Mouse (Mus musculus) hindbrain, embryonic 14.5 days (tissue): ENCODE measurements around the gene Tbx15. TPM values are rescaled to one million over a fixed set of nuclear protein-coding genes. Genes with fewer than 3 reads are reported as not detected.

Source experiments
- ATAC-seq: fragments of 200-750 bp; cut with Nextera tagmentation; 2 replicates; pipeline ENCODE4 v1.8.0; 2017; ENCODE audit warnings: moderate number of reproducible peaks, mild to moderate bottlenecking, moderate TSS enrichment, moderate library complexity; ENCODE audit not compliant: low FRiP score
- DNase-seq: peaks from one replicate; pipeline ENCODE4 v3.0.0-alpha.2; 2015; ENCODE audit warnings: low spot score
- H3K27ac ChIP-seq: fragments of 300-500 bp; sonication (generic); 2 replicates; pipeline ENCODE4 v1.5.1; 2014; ENCODE audit warnings: mild to moderate bottlenecking, moderate library complexity
- H3K27me3 ChIP-seq: fragments of 300-500 bp; sonication (generic); 2 replicates; pipeline ENCODE4 v1.6.1; 2014; ENCODE audit warnings: mild to moderate bottlenecking, low read length, mixed read lengths; ENCODE audit not compliant: control insufficient read depth, insufficient read depth
- H3K36me3 ChIP-seq: fragments of 300-500 bp; sonication (generic); replicated peaks from 2 replicates; pipeline ENCODE4 v1.6.1; 2014; ENCODE audit not compliant: control insufficient read depth, insufficient read depth
- H3K4me1 ChIP-seq: fragments of 300-500 bp; sonication (generic); replicated peaks from 2 replicates; pipeline ENCODE4 v1.6.1; 2014; ENCODE audit warnings: antibody characterized with exemption, low read length, mixed read lengths; ENCODE audit not compliant: control insufficient read depth, insufficient read depth
- H3K4me2 ChIP-seq: fragments of 300-500 bp; sonication (generic); replicated peaks from 2 replicates; pipeline ENCODE4 v1.6.1; 2014; ENCODE audit warnings: mild to moderate bottlenecking, moderate library complexity
- H3K4me3 ChIP-seq: fragments of 300-500 bp; sonication (generic); replicated peaks from 2 replicates; pipeline ENCODE4 v1.5.1; 2014; ENCODE audit warnings: mild to moderate bottlenecking, low read length
- H3K9ac ChIP-seq: fragments of 300-500 bp; sonication (generic); 2 replicates; pipeline ENCODE4 v1.6.1; 2014
- H3K9me3 ChIP-seq: fragments of 300-500 bp; sonication (generic); 2 replicates; pipeline ENCODE4 v1.6.1; 2016; ENCODE audit warnings: low read length; ENCODE audit not compliant: control insufficient read depth
- whole genome bisulfite sequencing: fragments of 180-500 bp; shearing (Covaris S2); extraction: QIAGEN DNeasy Blood & Tissue Kit; methylation state at CpG from one replicate; pipeline ENCODE4 v1.1.7; 2014; 5-methylcytosine and 5-hydroxymethylcytosine counted together
- polyA plus RNA-seq: library from polyadenylated mRNA; unstranded; fragments of >200 nt; fragmentation: Nextera tagmentation; extraction: Ambion mirVana; gene quantifications from 2 replicates; pipeline ENCODE4 v1.2.1, GENCODE M21; 2014

Gene Tbx15
- polyA plus RNA-seq, 1 experiment from 2014 or later = 0.32 TPM

GRCm38 (mm10) chr3:99253497-99254451, 13.6 kb downstream of the Tbx15 start:
- ATAC-seq = peak; percentile 68
- peak; percentile 50 for DNase-seq
- H3K9me3 ChIP-seq = no peaks in the 10 kb centered on the region
- no peaks in the 10 kb centered on the region for H3K4me1 ChIP-seq
- peak overlapping the region; percentile 46 for H3K4me2 ChIP-seq
- no peaks in the 10 kb centered on the region for H3K36me3 ChIP-seq
- 0 out of 2 replicates have a peak overlapping the region, but pooled peaks have one; percentile 24 for H3K9ac ChIP-seq
- under 1% methylated on average over 73 of the region's 73 CpGs for WGBS
- H3K27ac ChIP-seq = no peak overlapping the region
- H3K4me3 ChIP-seq = peak overlapping the region; percentile 23
- peaks cover 96% of the 10 kb centered on the region for H3K27me3 ChIP-seq

DNA sequence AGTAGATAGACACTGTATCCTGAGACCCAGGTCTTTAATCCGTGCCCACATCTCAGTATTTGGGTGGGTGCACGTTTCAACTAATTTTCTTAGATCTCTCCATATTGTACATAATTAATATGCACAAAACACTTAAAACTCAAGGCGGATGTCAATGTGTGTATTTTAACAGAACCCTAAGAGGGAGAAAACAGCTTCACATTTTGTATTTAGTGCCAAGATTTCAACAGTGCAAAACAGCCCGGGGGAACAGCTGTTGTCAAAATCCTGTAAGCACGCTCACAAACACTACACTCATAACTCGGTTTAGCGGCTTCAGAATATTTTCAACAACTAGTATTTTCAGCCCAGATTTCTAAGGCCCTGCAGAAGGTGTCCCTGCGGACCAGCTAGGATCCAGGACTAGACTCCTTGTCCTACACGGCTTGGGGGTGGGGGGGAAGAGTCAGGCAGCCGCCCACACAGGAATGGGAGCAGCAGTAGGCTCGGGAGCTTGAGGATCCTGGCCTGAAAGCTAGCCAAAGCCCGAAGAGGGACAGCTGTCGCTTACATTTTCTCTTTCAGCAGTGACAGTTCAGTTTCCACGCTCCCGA, 14.5 kb downstream of the Tbx15 start:
- 2% methylated on average over 15 of the region's 15 CpGs for WGBS
- peak overlapping the region; percentile 23 for H3K4me3 ChIP-seq

DNA sequence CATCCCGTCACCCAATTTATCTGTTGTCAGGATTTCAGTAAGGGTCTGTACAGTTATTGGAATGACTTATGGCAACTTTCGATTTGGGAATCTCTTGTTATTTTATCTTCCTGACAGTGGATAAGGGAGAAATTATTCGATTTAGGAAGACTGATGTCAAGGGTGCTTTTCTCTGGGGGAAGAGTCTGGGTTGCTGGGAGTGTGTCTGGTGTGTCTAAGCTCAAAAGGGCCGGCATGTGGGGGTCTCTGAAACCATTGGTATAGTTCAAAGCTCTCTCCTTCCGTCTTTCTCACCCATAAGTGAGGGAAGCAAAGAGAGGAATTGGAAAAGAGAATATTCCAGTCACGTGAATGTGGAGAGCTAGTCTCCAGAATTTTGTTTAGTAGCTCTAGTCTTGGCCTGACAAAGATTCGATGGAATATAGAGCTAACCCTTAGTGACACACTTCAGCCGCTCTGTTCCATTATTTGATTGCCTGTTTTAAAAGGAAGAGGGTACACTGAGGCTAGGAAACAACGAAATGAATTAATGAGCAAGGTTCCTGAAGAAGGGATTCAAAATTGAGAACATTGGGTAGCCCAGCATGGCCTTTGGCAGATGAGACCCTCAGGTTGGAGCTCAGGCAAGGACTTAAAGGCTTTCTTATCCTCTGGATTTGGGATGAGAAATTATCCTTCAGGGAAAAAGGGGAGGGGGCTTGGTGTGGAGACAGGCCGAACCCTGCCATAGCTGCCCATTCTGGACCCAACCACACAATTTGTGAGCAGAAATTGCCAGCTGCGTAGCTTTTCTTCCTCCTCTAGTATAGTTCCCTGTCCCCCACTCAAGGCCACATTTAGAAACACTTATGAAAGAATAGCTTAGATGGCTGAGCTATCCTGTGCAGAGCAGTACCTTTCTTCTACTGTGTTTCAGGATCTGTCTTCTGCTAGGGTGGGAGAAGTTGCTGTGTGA, 15.5 kb downstream of the Tbx15 start:
- Histone ChIP-seq H3K4me3 (no peak overlapping the region), H3K27ac (no peak overlapping the region), H3K27me3 (peaks cover 95% of the 10 kb centered on the region), H3K9me3 (no peaks in the 10 kb centered on the region), H3K4me1 (no peaks in the 10 kb centered on the region), H3K36me3 (no peaks in the 10 kb centered on the region), H3K4me2 (no peak overlapping the region), H3K9ac (no peak overlapping the region)
- ATAC-seq = no peak
- DNase-seq = peak; percentile 23
- WGBS = 7% methylated on average over 11 of the region's 11 CpGs

More for the DNA sequence above, 14.5 kb downstream of the Tbx15 start:
- no peak overlapping the region for H3K9ac ChIP-seq
- no peak overlapping the region for H3K4me2 ChIP-seq
- DNase-seq = peak; percentile 53
- H3K27me3 ChIP-seq = peaks cover 96% of the 10 kb centered on the region
- no peak for ATAC-seq
- H3K27ac ChIP-seq = no peak overlapping the region
- no peaks in the 10 kb centered on the region for H3K4me1 ChIP-seq
- H3K36me3 ChIP-seq = no peaks in the 10 kb centered on the region
- H3K9me3 ChIP-seq = no peaks in the 10 kb centered on the region

GRCm38 (mm10) chr3:99256366-99256750, 16.2 kb downstream of the Tbx15 start:
- Histone ChIP-seq H3K4me1 (no peaks in the 10 kb centered on the region), H3K27me3 (peaks cover 95% of the 10 kb centered on the region), H3K36me3 (no peaks in the 10 kb centered on the region), H3K4me3 (no peak overlapping the region), H3K9me3 (no peaks in the 10 kb centered on the region), H3K9ac (no peak overlapping the region), H3K4me2 (no peak overlapping the region; the same call in 1 of the 2 replicates), H3K27ac (no peak overlapping the region)
- ATAC-seq (no peak), DNase-seq (peak; percentile 26)
- 3% methylated on average over 11 of the region's 11 CpGs for WGBS

GRCm38 (mm10) chr3:99256766-99257165, 16.6 kb downstream of the Tbx15 start:
- H3K4me2 ChIP-seq = no peak overlapping the region; the same call in 1 of the 2 replicates
- no peaks in the 10 kb centered on the region for H3K9me3 ChIP-seq
- no peaks in the 10 kb centered on the region for H3K4me1 ChIP-seq
- ATAC-seq = no peak
- H3K27me3 ChIP-seq = peaks cover 95% of the 10 kb centered on the region
- no peaks in the 10 kb centered on the region for H3K36me3 ChIP-seq
- no peak overlapping the region for H3K4me3 ChIP-seq
- H3K9ac ChIP-seq = no peak overlapping the region
- DNase-seq = no peak
- H3K27ac ChIP-seq = no peak overlapping the region
- WGBS = 2% methylated on average over 20 of the region's 20 CpGs

- ATAC-seq (no peak), DNase-seq (peak; percentile 23)
- Histone ChIP-seq H3K9me3 (no peaks in the 10 kb centered on the region), H3K36me3 (no peaks in the 10 kb centered on the region), H3K4me2 (no peak overlapping the region), H3K4me3 (no peak overlapping the region), H3K27me3 (peaks cover 95% of the 10 kb centered on the region), H3K9ac (no peak overlapping the region), H3K27ac (no peak overlapping the region), H3K4me1 (no peaks in the 10 kb centered on the region)
- WGBS = 4% methylated on average over 29 of the region's 29 CpGs
Observed at GRCm38 (mm10) chr3:99257586-99258577, 17.7 kb downstream of the Tbx15 start.

DNA sequence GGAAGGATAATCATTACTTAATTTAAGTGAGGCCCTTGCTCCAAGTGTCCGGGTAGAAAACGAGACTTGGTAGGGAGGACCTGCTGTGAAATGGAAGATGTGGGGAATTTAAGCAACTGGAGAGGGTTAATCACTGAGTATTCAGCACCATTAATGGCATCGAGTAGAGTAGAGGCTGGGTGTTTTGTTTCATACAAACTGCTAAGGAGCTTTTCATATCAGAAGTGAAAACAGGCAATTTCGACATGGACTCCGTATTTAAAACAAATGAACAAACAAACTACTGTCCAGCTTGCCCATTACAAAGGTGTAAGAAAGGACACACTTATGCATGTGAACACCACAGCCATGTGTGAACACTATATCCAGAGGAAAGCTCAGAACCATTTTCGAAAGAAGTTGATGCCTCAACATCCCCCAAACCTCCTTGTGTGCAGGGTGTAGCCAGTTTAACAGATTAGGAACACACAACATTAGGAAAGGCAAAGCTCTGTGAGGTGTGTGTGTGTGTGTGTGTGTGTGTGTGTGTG, 19.6 kb downstream of the Tbx15 start:
- Histone ChIP-seq H3K36me3 (no peaks in the 10 kb centered on the region), H3K27me3 (peaks cover 99% of the 10 kb centered on the region), H3K4me1 (no peaks in the 10 kb centered on the region), H3K9me3 (no peaks in the 10 kb centered on the region), H3K9ac (no peak overlapping the region), H3K4me2 (no peak overlapping the region), H3K4me3 (no peak overlapping the region), H3K27ac (no peak overlapping the region)
- ATAC-seq (no peak), DNase-seq (peak; percentile 25)
- 7% methylated on average over 6 of the region's 6 CpGs for WGBS

GRCm38 (mm10) chr3:99260395-99260794, 20.2 kb downstream of the Tbx15 start:
- ATAC-seq = no peak
- Histone ChIP-seq H3K27me3 (peaks cover 99% of the 10 kb centered on the region), H3K4me2 (no peak overlapping the region), H3K27ac (no peak overlapping the region), H3K4me1 (no peaks in the 10 kb centered on the region), H3K4me3 (no peak overlapping the region), H3K9me3 (no peaks in the 10 kb centered on the region), H3K9ac (no peak overlapping the region), H3K36me3 (no peaks in the 10 kb centered on the region)
- 42% methylated on average over 2 of the region's 2 CpGs for WGBS
- peak; percentile 52 for DNase-seq
